Mouse (Mus musculus): ENCODE results near the gene Dgkz.

Gene Dgkz

DNA sequence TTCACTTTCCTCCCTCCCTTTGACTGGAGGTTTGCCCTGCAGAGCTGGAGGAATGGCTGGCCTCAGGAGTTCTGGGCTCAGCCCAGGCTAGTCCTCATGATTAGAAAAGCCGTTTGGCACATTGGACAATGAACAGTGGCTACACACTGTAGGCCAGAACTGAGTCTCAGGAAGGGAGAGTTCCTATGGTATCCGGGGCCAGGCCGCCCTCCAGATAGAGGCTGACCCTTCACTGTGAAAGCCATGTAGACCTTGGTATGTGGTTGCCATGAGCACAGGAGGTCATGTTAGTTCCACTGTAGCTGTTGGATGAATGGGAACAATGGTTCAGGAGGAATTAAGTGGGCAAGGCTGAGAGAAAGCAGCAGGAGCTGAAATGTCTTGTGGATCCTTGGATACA is 17.7 kb upstream of the Dgkz start:
- DNase-seq = no peak

DNA sequence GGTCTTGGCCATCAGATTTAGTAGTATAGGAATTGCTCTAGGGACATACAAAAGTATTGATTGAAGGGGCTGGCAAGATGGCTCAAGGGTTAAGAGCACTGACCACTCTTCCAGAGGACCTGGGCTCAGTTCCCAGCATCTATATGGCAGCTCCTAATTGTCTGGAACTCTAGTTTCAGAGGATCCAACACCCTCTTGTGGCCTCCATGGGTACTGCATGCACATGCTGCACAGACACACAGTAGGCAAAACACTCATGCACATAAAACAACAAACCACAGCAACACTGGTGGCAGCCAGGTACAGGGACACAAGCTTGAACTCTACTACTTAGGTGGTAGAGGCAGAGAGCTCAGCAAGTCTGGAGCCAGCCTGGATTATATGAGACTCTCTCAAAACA is 14.1 kb upstream of the Dgkz start:
- DNase-seq = no peak

DNA sequence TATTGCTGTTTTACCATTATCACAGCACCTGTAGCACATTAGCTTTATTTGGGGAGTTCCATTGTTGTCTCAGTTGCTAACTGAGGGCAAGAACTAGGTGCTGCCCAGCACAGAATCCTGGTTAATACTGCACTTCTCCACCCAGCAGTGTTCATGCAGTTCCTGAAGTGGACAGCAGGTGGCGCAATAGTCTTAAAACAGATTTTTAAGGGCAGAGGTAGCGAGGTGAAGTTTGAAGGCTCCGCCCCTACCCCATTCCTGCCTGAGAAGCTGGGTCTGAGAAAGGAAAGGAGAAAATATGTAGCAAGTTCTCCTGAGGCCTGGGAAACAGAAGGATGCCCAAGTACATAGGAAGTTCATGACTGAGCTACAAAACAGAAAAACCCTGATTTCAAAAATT is 11.9 kb upstream of the Dgkz start:
- DNase-seq = peak; percentile 85

DNA sequence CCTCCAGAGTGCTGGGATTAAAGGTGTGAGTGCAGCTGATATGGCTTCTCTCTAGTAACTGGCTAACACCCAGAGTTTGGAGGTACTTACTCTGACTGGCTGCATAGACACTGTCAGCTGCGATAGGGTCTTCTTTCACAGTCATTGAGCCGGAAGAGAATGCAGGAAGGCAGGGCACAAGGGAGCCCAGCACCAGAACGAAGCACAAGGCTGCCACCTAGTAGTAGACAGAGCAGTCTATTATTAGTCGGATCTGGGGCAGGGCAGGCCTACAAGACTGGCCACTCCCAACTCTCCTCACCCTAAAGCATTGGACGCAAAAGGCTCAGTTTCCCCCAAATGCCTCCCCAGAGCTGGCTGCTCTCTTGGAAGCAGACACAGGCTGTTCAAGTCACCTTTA is 10.4 kb upstream of the Dgkz start:
- peak; percentile 52 for DNase-seq

DNA sequence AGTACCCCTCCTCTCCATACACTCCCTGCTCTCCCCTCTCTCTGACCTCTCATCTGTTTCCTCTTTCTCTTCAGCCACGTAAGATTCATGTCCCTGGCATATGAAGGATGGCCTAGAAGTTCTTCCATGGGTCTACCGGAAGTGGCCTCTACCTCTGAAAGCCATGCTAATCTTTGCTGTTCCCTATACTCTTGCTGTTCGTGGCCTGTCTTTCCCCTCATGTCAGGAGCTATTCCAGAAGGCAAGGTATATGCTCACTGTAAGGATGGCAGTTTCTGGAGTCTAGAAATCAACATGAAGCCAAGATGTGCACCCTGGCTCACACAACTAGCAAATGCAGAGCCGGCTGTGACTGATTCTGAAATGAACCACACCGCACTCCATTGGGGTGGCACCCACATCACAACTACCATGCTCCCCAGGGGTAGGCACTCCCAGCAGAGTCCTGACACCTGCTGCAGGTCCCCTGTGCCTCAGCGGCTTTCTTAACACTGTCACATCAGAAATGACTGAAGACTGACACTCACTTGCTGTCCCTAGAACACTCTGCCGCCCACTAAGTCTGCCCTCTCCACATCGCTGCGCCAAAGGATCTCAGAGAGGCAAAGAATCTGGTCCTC is 9.4 kb upstream of the Dgkz start:
- no peak for DNase-seq

DNA sequence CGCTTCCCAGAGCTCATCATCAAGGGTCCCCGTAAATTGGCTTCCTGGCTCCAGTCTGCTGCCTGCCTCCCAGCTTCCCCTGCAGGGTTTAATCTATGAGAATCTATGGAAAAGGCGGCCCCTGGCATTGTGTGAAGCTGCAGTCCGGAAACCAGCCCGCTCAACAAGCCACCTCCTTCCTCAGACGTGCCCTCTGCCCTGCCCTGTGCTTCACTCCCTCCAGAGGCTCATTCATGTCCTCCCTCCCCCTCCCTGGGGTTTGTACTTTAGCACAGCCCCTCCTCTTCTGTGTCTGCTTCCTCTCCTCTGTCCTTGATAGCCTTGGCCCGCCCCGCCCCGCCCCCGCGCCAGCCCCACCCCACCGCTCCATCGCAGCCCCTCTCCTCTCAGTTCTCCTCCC is 8.8 kb upstream of the Dgkz start:
- DNase-seq = peak; percentile 78

DNA sequence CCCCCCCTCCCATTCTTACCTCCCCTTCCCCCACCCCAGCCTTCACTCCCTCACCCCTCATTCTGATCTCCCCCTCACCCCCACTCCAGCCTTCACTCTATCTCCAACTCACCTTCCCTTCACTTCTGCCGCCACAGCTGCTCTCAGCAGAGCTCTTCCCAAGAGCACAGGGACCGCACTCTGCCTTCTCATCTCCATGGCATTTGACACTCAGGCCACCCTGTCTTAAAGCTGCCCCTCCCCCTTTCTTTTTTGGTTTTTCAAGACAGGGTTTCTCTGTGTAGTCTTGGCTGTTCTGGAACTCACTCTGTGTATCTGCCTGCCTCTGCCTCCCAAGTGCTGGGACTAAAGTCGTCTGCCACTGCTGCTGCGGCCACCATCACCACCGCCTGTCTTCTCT is 5.2 kb upstream of the Dgkz start:
- DNase-seq = no peak

DNA sequence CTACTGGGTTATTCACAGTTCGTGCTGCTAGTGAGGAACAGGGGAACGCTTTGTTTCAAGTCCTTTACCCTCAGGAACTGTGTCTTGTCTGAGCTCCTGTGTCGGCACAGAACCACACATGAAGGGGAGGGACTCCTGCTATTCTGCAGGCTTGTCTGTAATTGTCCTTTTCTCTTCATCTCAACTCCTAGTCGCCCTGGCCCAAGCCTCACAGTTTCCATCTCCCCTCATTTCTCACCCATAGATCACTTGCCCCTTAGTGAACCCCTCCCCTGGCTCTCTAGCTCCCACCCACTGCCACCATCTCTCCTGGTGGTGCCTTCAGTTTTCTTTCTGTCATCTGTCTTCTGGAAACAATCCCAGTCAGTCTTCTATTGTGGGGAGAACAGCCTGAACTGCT is 4.6 kb upstream of the Dgkz start:
- no peak for DNase-seq

DNA sequence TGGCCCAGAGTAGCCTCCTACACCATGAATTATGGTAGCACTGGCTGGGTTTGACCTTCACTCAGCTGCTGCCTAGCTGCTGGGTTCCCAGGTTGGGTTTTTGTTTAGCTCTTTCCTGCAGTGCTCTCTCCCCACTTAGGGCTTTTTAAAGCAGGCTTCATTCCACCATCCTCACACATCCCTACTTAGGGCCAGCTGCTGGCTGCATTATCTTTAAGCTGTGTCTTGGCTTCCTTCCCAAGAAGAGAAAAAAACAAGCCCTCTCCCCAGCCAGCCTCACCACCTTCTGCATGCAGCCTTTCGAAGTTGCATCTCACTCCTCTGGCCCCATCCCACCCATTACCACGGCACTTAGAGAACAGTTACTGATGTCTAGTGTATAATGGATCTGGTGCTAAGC is 2.9 kb upstream of the Dgkz start:
- DNase-seq = no peak

DNA sequence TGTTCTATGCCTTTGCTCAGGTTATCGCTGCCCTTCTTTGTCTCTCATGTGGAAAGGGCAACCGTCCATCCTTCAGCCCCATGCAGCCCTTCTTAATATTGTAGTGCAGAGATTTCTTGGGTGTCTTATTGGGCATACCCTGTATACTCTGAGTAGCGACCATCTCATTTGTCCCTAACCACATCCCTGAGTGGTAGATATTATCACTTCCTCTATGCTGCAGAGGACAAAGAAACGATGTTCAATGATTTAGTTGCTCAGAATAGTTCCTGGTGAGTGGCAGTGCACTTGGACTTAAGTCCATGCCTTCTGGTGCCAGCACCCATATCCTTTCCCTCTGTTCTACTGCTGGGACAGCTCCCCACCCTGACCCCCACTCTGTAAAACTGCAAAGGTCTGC is 2.3 kb upstream of the Dgkz start:
- DNase-seq = no peak

DNA sequence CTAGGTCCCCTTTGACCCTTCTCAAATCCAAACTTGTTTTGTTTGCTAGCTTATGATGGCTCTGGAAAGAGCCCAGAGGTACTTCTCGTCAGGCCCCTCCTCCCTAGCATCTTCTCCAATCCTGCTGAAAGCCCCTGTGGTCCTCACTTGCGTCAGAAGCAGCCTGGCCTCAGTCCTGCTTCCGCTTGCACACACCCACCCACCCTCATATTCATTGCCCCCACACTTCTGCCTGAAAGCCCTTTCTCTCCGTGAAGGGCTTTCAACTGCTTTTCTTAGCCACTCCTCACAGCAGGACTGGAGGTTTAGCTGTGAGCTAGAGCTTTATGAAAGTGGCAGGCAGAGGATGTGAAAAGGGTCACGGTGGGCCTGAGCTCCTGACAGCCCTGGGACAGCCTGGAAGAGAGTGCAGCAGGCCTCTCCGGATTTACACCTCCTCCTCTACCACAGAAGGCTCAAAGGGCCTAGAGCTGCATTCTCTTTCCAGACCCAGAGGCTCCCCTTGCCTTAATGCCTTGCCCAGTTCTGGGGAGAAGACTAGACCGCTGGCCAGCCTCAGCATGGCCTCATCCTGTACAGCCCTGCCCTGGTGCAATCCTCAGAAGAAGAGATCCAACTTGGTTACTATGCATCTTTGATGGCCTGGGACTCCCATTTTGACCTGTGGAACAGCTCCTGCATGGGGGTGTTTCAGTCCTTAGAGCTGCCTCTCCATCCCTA is 2.1 kb downstream of the Dgkz start:
- DNase-seq = no peak

DNA sequence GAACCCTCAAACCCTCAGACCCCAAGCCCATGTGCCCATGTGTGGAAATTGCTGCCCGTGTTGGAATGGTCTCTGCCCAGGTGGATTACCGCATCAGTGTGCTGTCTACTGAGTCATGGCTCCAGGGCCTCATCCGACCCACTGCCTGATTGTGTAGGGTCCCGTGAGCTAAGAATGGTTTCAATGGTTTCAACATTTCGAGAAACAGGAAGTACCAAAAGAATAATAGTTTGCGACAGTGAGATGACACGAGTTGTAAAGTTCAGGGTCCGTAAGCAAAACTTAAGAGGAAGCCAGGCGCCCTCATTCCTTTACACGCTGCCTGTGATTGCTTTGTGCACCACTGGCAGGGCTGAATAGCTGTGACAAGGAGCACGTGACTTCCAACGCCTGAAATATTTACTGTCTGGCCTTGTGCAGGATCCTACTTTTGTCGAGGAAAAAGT is 3.5 kb downstream of the Dgkz start:
- DNase-seq = no peak

DNA sequence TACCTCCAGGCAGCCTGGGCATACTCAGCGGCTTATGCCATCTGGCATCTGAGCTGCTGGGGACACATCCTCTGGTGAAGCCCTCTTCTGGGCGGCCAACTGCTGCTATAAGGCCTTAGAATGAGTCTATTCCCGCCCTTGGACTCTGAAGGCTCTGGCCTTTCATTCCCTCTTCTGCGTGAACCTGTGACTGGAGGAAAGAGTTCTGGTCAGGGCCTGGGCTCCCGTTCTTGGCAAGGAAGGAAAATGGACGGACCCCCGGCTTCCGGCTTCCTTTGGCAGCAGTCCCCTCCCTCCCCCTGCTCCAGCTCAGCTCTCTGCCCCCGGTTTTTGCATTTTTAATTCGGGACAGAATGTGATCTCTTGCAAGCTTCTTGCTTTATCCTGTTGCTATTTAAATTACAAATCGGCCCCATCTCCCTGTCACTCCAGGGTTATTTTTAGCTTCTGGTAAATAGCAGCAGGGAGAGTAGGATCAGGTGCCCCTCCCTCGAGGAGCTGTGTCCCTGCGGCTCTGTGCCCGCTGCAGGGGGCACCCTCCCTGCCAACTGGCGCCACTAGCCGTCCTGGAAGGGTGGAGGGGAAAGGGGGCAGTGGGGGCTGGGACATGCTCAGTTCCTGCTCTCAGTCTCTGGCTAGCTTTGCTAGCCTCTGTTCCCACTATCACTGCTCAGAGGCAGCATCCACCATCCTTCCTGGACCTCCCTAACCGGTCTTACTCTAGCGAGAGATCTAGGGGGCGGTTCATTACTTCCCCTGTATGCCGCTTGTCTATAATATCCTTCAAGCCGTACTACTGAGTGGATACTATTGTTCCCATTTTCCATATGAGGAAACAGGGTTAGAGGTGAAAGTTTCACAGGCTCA is 4.2 kb downstream of the Dgkz start:
- DNase-seq = no peak

DNA sequence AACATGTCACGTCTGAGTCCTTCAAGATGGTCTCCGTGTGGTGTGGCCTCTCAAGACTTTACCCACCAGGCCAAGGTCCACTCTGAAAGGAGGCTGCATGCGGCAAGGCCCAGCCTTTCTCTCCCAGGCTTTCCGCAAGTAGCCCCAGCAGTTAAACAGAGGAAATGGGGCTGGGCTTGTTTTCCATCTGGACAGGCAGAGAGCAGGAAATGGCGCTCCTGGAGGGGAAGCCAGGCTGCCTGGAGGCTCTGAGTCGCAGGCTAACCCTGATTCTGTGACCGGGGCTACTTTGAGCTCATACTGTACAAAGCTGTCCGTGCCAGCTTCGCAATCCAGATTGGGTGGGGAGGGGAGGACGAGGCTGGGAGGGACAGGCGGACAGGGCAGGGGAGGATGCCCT is 7.7 kb downstream of the Dgkz start:
- DNase-seq = no peak

DNA sequence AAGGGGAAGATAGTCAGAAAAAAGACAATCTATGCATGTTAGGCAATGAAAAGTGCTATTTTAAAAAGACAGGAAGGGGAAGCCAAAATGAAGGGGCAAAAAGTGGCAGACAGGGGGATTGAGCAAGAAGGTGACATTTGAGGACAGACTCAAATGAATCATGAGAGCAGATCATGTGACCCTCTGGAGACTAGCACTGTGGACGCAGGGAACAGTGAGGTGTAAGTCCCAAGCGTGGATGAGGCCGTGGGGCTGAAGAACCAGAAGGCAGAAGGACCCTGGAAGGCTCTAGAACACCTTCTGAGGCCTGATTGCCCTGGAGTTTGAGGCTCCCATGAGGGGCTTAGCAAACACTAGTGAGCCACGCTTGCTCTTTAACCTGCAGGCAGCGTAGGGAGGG is 9.3 kb downstream of the Dgkz start:
- no peak for DNase-seq

DNA sequence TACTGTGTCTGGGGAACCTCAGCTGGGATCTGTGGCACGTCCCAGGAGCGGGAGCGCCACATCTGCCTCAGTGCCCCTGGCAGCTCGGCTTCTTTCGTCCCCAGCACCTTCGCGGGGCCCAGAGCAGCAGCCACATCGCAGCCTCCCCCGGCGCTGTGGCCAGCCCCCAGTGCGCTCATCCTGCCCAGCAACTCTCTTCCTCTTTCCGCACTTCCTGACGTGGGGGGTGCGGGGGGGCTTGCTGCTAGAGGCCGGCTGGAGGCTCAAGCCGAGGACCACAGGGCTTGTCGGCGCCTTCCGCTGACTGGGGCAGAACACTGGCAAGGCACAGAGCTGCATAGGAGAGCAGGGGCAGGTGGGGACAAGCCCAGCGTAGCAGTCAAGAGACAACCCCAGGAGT is 10.2 kb downstream of the Dgkz start:
- peak; percentile 61 for DNase-seq

DNA sequence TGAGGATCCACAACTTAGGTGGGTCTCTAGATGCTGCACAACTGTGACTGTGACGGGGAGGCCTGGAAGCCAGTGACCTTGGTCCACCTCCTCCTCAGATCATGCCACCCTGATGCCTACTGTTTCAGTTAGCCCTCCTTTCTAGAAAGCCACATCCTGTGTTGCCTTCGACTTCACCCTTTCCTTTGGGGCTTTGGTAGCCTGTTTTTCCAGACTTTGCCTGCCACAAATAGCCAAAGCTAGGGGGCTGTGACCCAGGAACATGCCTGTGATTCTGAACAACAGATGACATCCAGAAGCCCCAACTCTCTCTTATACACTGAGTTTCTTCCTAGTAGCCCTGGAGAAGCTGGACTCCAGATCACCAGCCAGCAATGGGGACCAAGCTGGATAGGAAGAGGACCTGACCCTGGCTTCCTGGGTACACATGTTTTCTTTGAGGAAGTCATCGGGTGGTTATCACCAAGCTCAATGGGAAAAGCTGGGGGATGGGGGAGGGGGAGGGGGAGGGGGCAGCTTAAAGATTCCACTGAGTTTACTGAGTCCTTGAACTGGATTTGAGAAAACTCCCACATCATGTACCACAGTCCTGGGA is 11.0 kb downstream of the Dgkz start:
- DNase-seq = no peak

DNA sequence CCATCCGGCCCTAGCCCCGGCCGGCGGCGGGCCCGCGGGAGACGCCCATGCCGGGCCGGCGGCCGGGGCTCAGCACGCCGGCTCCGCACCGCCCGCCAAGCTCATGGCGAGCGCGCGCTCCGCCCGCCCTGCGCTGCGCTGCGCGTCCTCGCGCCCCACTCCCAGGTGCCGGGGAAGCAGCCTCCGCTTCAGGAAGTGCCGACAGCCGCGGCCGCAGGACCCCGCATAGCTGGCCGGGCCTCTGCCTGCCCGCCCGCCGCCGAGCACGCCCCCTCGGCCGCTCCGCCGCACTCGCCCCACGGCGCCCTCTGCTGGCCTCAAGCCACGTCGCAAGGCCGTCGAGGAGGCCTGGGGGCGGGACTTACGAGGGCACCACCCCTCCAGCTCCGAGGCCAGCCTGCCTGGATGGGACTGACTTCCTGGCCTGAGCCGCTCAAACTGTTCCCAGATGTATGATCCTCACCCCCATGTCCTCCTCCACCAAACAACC is 12.2 kb downstream of the Dgkz start:
- DNase-seq = peak; percentile 98

DNA sequence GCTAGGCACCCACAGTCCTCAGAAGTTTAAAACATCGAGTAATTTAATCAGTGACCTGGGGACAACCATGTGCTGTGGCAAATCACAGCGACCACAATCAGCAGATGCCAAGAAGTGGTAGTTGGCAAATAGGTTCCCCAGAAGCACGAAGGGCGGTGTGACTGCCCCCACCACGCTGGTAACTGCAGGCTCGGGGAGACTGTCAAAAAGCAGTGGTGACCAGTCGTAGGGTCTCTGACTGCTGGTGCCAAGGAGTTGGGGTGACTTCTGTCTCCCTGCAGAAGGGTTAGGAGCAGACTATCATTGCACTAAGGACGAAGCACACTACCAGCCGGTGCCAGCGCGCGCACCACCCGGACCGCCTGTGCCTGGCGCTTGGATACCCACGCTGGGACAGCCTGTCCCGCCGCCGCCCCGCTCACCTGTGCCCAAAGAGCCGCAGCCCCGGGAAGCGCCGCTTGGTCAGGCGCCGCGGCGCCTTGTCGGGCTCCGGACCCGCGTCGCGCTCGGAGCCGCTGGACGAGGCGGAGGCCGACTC is 12.7 kb downstream of the Dgkz start:
- DNase-seq = peak; percentile 50

DNA sequence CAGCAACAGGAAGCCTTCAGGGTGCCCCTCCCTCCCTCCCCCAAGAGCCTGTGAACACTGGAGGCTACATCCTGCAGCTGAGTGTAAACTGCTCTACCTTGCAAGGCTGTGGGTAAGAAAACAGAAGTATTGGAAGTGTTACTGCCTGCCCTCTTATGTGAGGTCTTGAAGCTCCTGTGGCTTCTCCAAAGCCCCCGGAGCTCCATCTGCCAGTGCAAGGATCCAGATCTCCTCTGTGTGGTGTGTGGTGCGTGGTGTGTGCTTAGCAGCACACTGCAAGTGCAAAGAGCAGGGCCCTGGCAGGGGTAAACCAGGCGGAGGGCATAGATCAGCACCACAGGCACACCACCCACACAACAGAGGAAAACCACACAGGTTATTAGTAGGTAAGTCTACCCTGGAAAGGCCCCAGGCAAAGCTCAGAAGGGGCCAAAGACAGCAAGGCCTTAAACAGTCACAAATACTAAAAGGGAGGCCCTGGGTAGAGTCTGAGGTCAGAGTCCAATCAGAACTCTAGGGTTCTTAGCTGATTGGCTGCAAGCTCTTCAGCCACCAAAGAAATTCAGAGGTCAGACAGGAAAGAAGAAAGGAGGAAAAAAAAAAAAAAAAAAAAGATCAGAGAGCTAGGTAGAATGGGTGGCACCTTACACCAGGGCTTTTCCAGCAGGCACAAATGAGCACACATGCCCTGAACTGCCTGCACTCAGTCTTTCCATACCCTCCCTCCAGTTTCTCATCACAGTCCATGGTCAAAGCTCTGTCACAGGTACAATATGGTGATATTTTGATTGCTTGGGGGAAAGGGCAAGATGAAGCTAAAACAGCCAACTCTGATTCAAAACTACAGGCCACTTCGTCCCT is 13.5 kb downstream of the Dgkz start:
- DNase-seq = peak; percentile 69

DNA sequence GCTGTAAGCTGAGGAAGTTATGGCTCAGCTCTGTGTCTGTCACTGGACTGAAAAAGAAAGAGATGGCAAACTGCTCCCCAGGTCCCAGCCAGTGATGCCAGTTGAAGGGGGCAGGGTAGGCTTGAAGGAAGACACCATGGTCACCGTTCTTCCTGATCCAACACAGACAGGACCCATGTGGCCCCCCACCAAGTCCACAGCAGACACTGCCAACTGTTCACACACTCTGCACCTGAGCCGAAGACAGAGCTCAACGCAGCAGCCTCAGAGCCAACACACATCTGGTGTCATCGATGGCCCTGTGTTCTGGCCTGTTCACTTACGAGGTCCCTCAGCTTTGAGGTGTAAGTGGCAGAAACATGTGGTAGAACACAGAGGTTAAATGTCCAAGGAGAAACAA is 15.2 kb downstream of the Dgkz start:
- DNase-seq = no peak

All from thymus, postnatal 25 days (tissue).